9 mouse cellular contexts compared by ENCODE assay signal in genomic region chr4:138429778-138430177, GRCm38 (mm10). TPM values are rescaled to one million over a fixed set of nuclear protein-coding genes. Genes with fewer than 3 reads are reported as not detected.
DNase-seq lines count a peak whose midpoint lies in the region; ATAC-seq lines count a peak whose summit lies in the region.
"Had no signal": no experiment of that assay in that cellular context is flagged by ENCODE, and none has a peak within 500 bp of the region (broad histone marks: within the 10 kb centered on the region; RNA-seq: fewer than 3 reads in every experiment).

No protein-coding gene starts in this region.

- no peak overlapping the region for H3K4me3 ChIP-seq in liver, embryonic 12.5 days

- peaks cover 7% of the 10 kb centered on the region for H3K4me1 ChIP-seq in liver, embryonic 12.5 days

- no peak overlapping the region for H3K9ac ChIP-seq in liver, embryonic 12.5 days

- ATAC-seq in cerebellum, adult (ENCODE audit: insufficient number of reproducible peaks, low FRiP score, low TSS enrichment): no peak
- no peak for ATAC-seq in liver, embryonic 12.5 days

- WGBS in liver, embryonic 12.5 days (ENCODE audit: insufficient replicate concordance): 29% methylated on average over 3 of the region's 3 CpGs

- H3K36me3 ChIP-seq in liver, embryonic 12.5 days: no peaks in the 10 kb centered on the region

- peak; percentile 62 to 84 for DNase-seq in cerebellum, postnatal 14 days
- peak; percentile 24 for DNase-seq in liver
- peak; percentile 77 for DNase-seq in adrenal gland, postnatal 14 days
- peak; percentile 53 to 59 for DNase-seq in lung, postnatal 4 days
- no peak for DNase-seq in ovary, postnatal 36 days (ENCODE audit: low spot score)
- no peak for DNase-seq in left cerebral cortex, postnatal 36 days (ENCODE audit: low spot score in 2 of 2)

- H3K27ac ChIP-seq in liver, embryonic 12.5 days: no peak overlapping the region

- intact Hi-C loops in left cerebral cortex, postnatal 36 days (cut with DNase I): loop anchor here (5.0 kb wide), 1 partner anchor 37 kb away; no protein-coding TSS in a partner anchor

- H3K4me2 ChIP-seq in liver, embryonic 12.5 days: no peak overlapping the region

- peaks cover 47% of the 10 kb centered on the region for H3K27me3 ChIP-seq in liver, embryonic 12.5 days (replicated peaks)

- no peaks in the 10 kb centered on the region for H3K9me3 ChIP-seq in liver, embryonic 12.5 days (replicated peaks)

RNA-seq across cellular contexts. Expression of gene Mul1, which starts 4.7 kb away (rescaled TPM):
- 9.4 and 10.2 TPM in 2 replicates for polyA plus RNA-seq in liver, embryonic 12.5 days (2016; fragmentation: Nextera tagmentation; extraction: Ambion mirVana)
- total RNA-seq in adrenal gland, postnatal 14 days (2021): 53.9 and 57.6 TPM in 2 replicates
- total RNA-seq in left cerebral cortex, postnatal 36 days (2021): 10 to 100 TPM; 56.4 to 58.5 TPM

RNA-seq across cellular contexts. Expression of gene Camk2n1, which starts 24.3 kb away (rescaled TPM):
- 1.3 and 1.4 TPM in 2 replicates for polyA plus RNA-seq in liver, embryonic 12.5 days (2016; fragmentation: Nextera tagmentation; extraction: Ambion mirVana)
- 18.9 and 22.9 TPM in 2 replicates for total RNA-seq in adrenal gland, postnatal 14 days (2021)
- 1,000 to 10,000 TPM; 1,236 to 1,427 TPM for total RNA-seq in left cerebral cortex, postnatal 36 days (2021)

RNA-seq across cellular contexts. Expression of gene Fam43b, which starts 33.5 kb away (rescaled TPM):
- not detected in 2 replicates for polyA plus RNA-seq in liver, embryonic 12.5 days (2016; fragmentation: Nextera tagmentation; extraction: Ambion mirVana)
- total RNA-seq in adrenal gland, postnatal 14 days (2021): 2.1 and 3.0 TPM in 2 replicates
- total RNA-seq in left cerebral cortex, postnatal 36 days (2021): 10 to 100 TPM; 27.0 to 35.4 TPM
- total RNA-seq: gastrocnemius, postnatal 4 days had no signal

Comparison
In these comparisons a context has a peak if more than half of its experiments do, and no peak if none do; other contexts are left out.
1. DNase-seq: peak in cerebellum, postnatal 14 days (2 of 2), liver (single experiment), adrenal gland, postnatal 14 days (single experiment) and lung, postnatal 4 days (2 of 2); none in ovary, postnatal 36 days (single experiment) and left cerebral cortex, postnatal 36 days (0 of 2).
2. RNA of gene Camk2n1, which starts 24.3 kb away (total RNA-seq): 1,236 to 1,427 TPM in left cerebral cortex, postnatal 36 days; 18.9 to 22.9 TPM in adrenal gland, postnatal 14 days; every median in the first group is over 10 times any median in the second.